ENCODE assay signal across 10 mouse cellular contexts in the genomic region with DNA sequence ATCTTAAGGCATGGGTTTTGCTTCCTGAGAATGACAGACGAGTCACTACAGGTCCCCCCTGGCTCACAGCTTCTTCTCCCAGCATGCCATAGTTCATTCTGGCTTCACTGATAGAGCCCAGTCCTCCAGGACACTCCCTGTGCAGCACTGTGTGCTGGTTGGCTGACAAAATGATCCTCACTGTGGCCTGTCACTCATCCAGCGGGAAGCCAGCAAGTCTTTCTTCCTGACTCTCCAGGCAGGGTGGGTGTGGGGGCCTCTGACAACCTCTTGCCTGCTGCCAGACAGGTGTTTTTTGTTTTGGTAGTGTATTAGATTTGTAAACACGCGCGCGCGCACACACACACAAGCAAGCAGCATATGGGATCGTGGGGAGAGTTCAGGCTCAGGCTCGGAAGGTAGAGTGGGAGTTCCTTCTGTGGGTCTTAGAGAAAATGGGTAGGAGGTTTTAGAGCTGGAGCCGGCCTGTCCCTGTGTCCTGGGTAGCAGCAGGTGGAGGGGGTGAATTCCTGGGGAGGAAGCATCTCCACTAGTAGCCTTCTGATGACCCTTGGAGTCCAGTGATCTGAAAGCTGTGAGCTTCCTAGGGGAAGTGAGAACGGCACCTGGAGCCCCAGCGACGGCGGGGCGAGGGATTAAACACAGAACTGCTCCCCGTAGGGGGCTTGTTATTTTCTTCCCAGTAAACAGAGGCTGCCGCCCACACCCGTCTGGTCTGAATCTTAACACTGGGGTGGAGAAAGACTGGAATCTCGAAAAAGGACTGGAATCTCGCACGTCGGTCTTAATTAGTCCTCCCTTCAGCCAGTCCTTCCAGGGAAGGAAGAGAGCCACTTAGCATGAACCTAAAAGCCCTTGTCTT. TPM values are rescaled to one million over a fixed set of nuclear protein-coding genes. Genes with fewer than 3 reads are reported as not detected.
DNase-seq lines count a peak whose midpoint lies in the region; ATAC-seq and TF ChIP-seq lines count a peak whose summit lies in the region.
"Had no signal": no experiment of that assay in that cellular context is flagged by ENCODE, and none has a peak within 500 bp of the region (broad histone marks: within the 10 kb centered on the region; RNA-seq: fewer than 3 reads in every experiment).

No protein-coding gene starts in this region.

- H3K27ac ChIP-seq in midbrain, embryonic 11.5 days (ENCODE audit: low read depth, low read length) = no peak overlapping the region
- no peak overlapping the region for H3K27ac ChIP-seq in midbrain, postnatal 0 days (ENCODE audit: low read depth, low read length)
- peak overlapping the region; percentile 3; the same call in 1 of the 2 replicates for H3K27ac ChIP-seq in stomach, embryonic 14.5 days (ENCODE audit: low read length)

- 7% methylated on average over 22 of the region's 22 CpGs for WGBS in midbrain, embryonic 11.5 days
- 12% methylated on average over 22 of the region's 22 CpGs for WGBS in midbrain, postnatal 0 days
- 19% methylated on average over 22 of the region's 22 CpGs for WGBS in stomach, embryonic 14.5 days

- H3K36me3 ChIP-seq in midbrain, embryonic 11.5 days (ENCODE audit: control insufficient read depth, insufficient read depth, low read length) = no peaks in the 10 kb centered on the region
- no peaks in the 10 kb centered on the region for H3K36me3 ChIP-seq in midbrain, postnatal 0 days (ENCODE audit: insufficient read depth, low read length)
- H3K36me3 ChIP-seq in stomach, embryonic 14.5 days (ENCODE audit: control insufficient read depth, insufficient read depth, low read length) = no peaks in the 10 kb centered on the region

- H3K27me3 ChIP-seq in midbrain, embryonic 11.5 days (ENCODE audit: control insufficient read depth, insufficient read depth, low read length) = peaks cover 34% of the 10 kb centered on the region
- peaks cover 28% of the 10 kb centered on the region for H3K27me3 ChIP-seq in midbrain, postnatal 0 days (ENCODE audit: insufficient read depth, low read length)
- H3K27me3 ChIP-seq in stomach, embryonic 14.5 days (ENCODE audit: control insufficient read depth, insufficient read depth, low read length) = no peaks in the 10 kb centered on the region

- DNase-seq in heart, adult 11 months = peak; percentile 96
- no peak for DNase-seq in heart, postnatal 14 days
- DNase-seq in midbrain, embryonic 11.5 days (ENCODE audit: low spot score, missing footprints) = peak; percentile 89
- DNase-seq in midbrain, postnatal 0 days (ENCODE audit: low spot score) = no peak
- DNase-seq in heart, postnatal 4 days = peak; percentile 34
- no peak for DNase-seq in spleen, postnatal 4 days (ENCODE audit: low spot score in 2 of 2)
- no peak for DNase-seq in adipocyte (ENCODE audit: low spot score)
- DNase-seq: gastrocnemius, postnatal 14 days had no signal

- H3K9me3 ChIP-seq in midbrain, embryonic 11.5 days (ENCODE audit: control insufficient read depth, low read length) = no peaks in the 10 kb centered on the region
- no peaks in the 10 kb centered on the region for H3K9me3 ChIP-seq in midbrain, postnatal 0 days (ENCODE audit: low read length)
- H3K9me3 ChIP-seq in stomach, embryonic 14.5 days (ENCODE audit: control insufficient read depth, low read depth, low read length) = no peaks in the 10 kb centered on the region

- no peak for TF ChIP-seq CTCF in midbrain, postnatal 0 days (IDR thresholded peaks at IDR 0.05)

- peaks cover 20% of the 10 kb centered on the region for H3K4me1 ChIP-seq in midbrain, embryonic 11.5 days (ENCODE audit: control insufficient read depth, insufficient read depth, low read length)
- H3K4me1 ChIP-seq in midbrain, postnatal 0 days (ENCODE audit: insufficient read depth, low read length) = peaks cover 7% of the 10 kb centered on the region; the same call in 1 of the 2 replicates
- H3K4me1 ChIP-seq in stomach, embryonic 14.5 days (ENCODE audit: control insufficient read depth, insufficient read depth, low read length) = peaks cover 54% of the 10 kb centered on the region; the same call in 1 of the 2 replicates

- peak overlapping the region; percentile 12 for H3K4me2 ChIP-seq in midbrain, embryonic 11.5 days
- H3K4me2 ChIP-seq in midbrain, postnatal 0 days (ENCODE audit: low read depth, low read length, poor library complexity, severe bottlenecking) = no peak overlapping the region
- no peak overlapping the region for H3K4me2 ChIP-seq in stomach, embryonic 14.5 days (replicated peaks; ENCODE audit: low read depth, low read length)

- no peak overlapping the region for H3K9ac ChIP-seq in midbrain, embryonic 11.5 days (ENCODE audit: low read length)
- H3K9ac ChIP-seq in midbrain, postnatal 0 days (replicated peaks; ENCODE audit: low read length, poor library complexity, severe bottlenecking) = no peak overlapping the region
- H3K9ac ChIP-seq in stomach, embryonic 14.5 days (replicated peaks; ENCODE audit: low read depth, low read length) = no peak overlapping the region

- intact Hi-C loops in heart, postnatal 14 days (cut with DNase I) = no loop called here

- no peak overlapping the region for H3K4me3 ChIP-seq in midbrain, embryonic 11.5 days (ENCODE audit: low read depth, low read length)
- H3K4me3 ChIP-seq in midbrain, postnatal 0 days (ENCODE audit: low read depth, low read length) = no peak overlapping the region
- H3K4me3 ChIP-seq in stomach, embryonic 14.5 days (ENCODE audit: low read depth, low read length) = no peak overlapping the region

- ATAC-seq in midbrain, embryonic 11.5 days (ENCODE audit: low FRiP score) = no peak
- ATAC-seq in midbrain, postnatal 0 days (ENCODE audit: low FRiP score) = no peak
- no peak for ATAC-seq in stomach, embryonic 14.5 days (ENCODE audit: insufficient number of reproducible peaks, insufficient read depth, low FRiP score, low read depth)

RNA-seq across cellular contexts. Expression of a gene that starts 10.0 kb away (rescaled TPM):
- 10 to 100 TPM; 18.4 to 19.5 TPM for total RNA-seq in heart, postnatal 14 days (2021)
- 2.8 and 3.7 TPM in 2 replicates for polyA plus RNA-seq in midbrain, embryonic 11.5 days (2014; fragmentation: Nextera tagmentation; extraction: Ambion mirVana)
- total RNA-seq in midbrain, postnatal 0 days (2014; rRNA removed) = 0.93 and 3.2 TPM in 2 replicates
- 3.2 and 4.0 TPM in 2 replicates for polyA plus RNA-seq in midbrain, postnatal 0 days (2015; fragmentation: Nextera tagmentation; extraction: Ambion mirVana)
- 10 to 100 TPM; 11.8 to 12.2 TPM for total RNA-seq in heart, postnatal 4 days (2021)
- 19.3 and 21.6 TPM in 2 replicates for polyA plus RNA-seq in stomach, embryonic 14.5 days (2014; fragmentation: Nextera tagmentation; extraction: Ambion mirVana)

RNA-seq across cellular contexts. Expression of a gene that starts 13.2 kb away (rescaled TPM):
- not detected for total RNA-seq in heart, postnatal 14 days (2021)
- polyA plus RNA-seq in midbrain, embryonic 11.5 days (2014; fragmentation: Nextera tagmentation; extraction: Ambion mirVana) = not detected in 2 replicates
- total RNA-seq in midbrain, postnatal 0 days (2014; rRNA removed) = 0.57 TPM in 1 of 2 replicates, not detected in the other
- not detected in 2 replicates for polyA plus RNA-seq in midbrain, postnatal 0 days (2015; fragmentation: Nextera tagmentation; extraction: Ambion mirVana)
- total RNA-seq in heart, postnatal 4 days (2021) = not detected
- 0.46 TPM in 1 of 2 replicates, not detected in the other for polyA plus RNA-seq in stomach, embryonic 14.5 days (2014; fragmentation: Nextera tagmentation; extraction: Ambion mirVana)
- total RNA-seq: liver, adult 2 months had no signal

RNA-seq across cellular contexts. Expression of a gene that starts 39.2 kb away (rescaled TPM):
- not detected for total RNA-seq in heart, postnatal 14 days (2021)
- not detected in 2 replicates for polyA plus RNA-seq in midbrain, embryonic 11.5 days (2014; fragmentation: Nextera tagmentation; extraction: Ambion mirVana)
- not detected in 2 replicates for total RNA-seq in midbrain, postnatal 0 days (2014; rRNA removed)
- 0.15 and 0.30 TPM in 2 replicates for polyA plus RNA-seq in midbrain, postnatal 0 days (2015; fragmentation: Nextera tagmentation; extraction: Ambion mirVana)
- total RNA-seq in heart, postnatal 4 days (2021) = not detected
- not detected in 2 replicates for polyA plus RNA-seq in stomach, embryonic 14.5 days (2014; fragmentation: Nextera tagmentation; extraction: Ambion mirVana)
- total RNA-seq: gastrocnemius, postnatal 14 days had no signal
- polyA plus RNA-seq: liver, adult 2 months had no signal

RNA-seq across cellular contexts. Expression of a gene that starts 52.7 kb away (rescaled TPM):
- 1 to 10 TPM; 8.2 to 9.4 TPM for total RNA-seq in heart, postnatal 14 days (2021)
- 20.7 and 21.7 TPM in 2 replicates for polyA plus RNA-seq in midbrain, embryonic 11.5 days (2014; fragmentation: Nextera tagmentation; extraction: Ambion mirVana)
- 5.2 and 5.8 TPM in 2 replicates for total RNA-seq in midbrain, postnatal 0 days (2014; rRNA removed)
- polyA plus RNA-seq in midbrain, postnatal 0 days (2015; fragmentation: Nextera tagmentation; extraction: Ambion mirVana) = 8.9 and 10.0 TPM in 2 replicates
- 10 to 100 TPM; 13.0 to 13.5 TPM for total RNA-seq in heart, postnatal 4 days (2021)
- polyA plus RNA-seq in stomach, embryonic 14.5 days (2014; fragmentation: Nextera tagmentation; extraction: Ambion mirVana) = 28.9 and 32.8 TPM in 2 replicates

Comparison
In these comparisons a context has a peak if more than half of its experiments do, and no peak if none do; other contexts are left out.
1. DNase-seq: peak in heart, adult 11 months (single experiment), midbrain, embryonic 11.5 days (single experiment) and heart, postnatal 4 days (single experiment); none in heart, postnatal 14 days (0 of 2), midbrain, postnatal 0 days (single experiment), spleen, postnatal 4 days (0 of 2) and adipocyte (single experiment).